Mouse (Mus musculus): ENCODE measurements around the gene Smarcd3.

Smarcd3 gene

GRCm38 (mm10) chr5:24622386-24623040 lies 1.7 kb downstream of the Smarcd3 start:
- in situ Hi-C loops (cut with MboI) = no loop called here

GRCm38 (mm10) chr5:24620626-24621025 lies 3.6 kb downstream of the Smarcd3 start:
- in situ Hi-C loops (cut with MboI) = no loop called here

GRCm38 (mm10) chr5:24620116-24620515 lies 4.1 kb downstream of the Smarcd3 start:
- in situ Hi-C loops (cut with MboI) = no loop called here

GRCm38 (mm10) chr5:24618921-24619320 lies 5.3 kb downstream of the Smarcd3 start:
- in situ Hi-C loops (cut with MboI) = no loop called here

- in situ Hi-C loops (cut with MboI) = no loop called here
Observed at GRCm38 (mm10) chr5:24615097-24615496, 9.1 kb downstream of the Smarcd3 start.

- in situ Hi-C loops (cut with MboI) = no loop called here
Observed at GRCm38 (mm10) chr5:24612302-24612649, 11.9 kb downstream of the Smarcd3 start.

- in situ Hi-C loops (cut with MboI) = no loop called here
Observed at GRCm38 (mm10) chr5:24611366-24612301, 12.6 kb downstream of the Smarcd3 start.

GRCm38 (mm10) chr5:24609388-24609787 lies 14.8 kb downstream of the Smarcd3 start:
- in situ Hi-C loops (cut with MboI) = no loop called here

- in situ Hi-C loops (cut with MboI) = no loop called here
Observed at GRCm38 (mm10) chr5:24605980-24606665, 18.1 kb downstream of the Smarcd3 start.

- in situ Hi-C loops (cut with MboI) = no loop called here
Observed at GRCm38 (mm10) chr5:24605321-24605979, 18.8 kb downstream of the Smarcd3 start.

- in situ Hi-C loops (cut with MboI) = no loop called here
Observed at GRCm38 (mm10) chr5:24604656-24605100, 19.5 kb downstream of the Smarcd3 start.

- in situ Hi-C loops (cut with MboI) = no loop called here
Observed at GRCm38 (mm10) chr5:24604080-24604655, 20.0 kb downstream of the Smarcd3 start.

GRCm38 (mm10) chr5:24603431-24604010 lies 20.7 kb downstream of the Smarcd3 start:
- in situ Hi-C loops (cut with MboI) = no loop called here

GRCm38 (mm10) chr5:24602751-24603343 lies 21.4 kb downstream of the Smarcd3 start:
- in situ Hi-C loops (cut with MboI) = no loop called here

GRCm38 (mm10) chr5:24601911-24602750 lies 22.1 kb downstream of the Smarcd3 start:
- in situ Hi-C loops (cut with MboI) = no loop called here

GRCm38 (mm10) chr5:24601071-24601835 lies 23.0 kb downstream of the Smarcd3 start:
- in situ Hi-C loops (cut with MboI) = no loop called here

- in situ Hi-C loops (cut with MboI) = no loop called here
Observed at GRCm38 (mm10) chr5:24600236-24600635, 24.0 kb downstream of the Smarcd3 start.

GRCm38 (mm10) chr5:24599137-24599536 lies 25.1 kb downstream of the Smarcd3 start:
- in situ Hi-C loops (cut with MboI) = no loop called here

- in situ Hi-C loops (cut with MboI) = no loop called here
Observed at GRCm38 (mm10) chr5:24598570-24599006, 25.6 kb downstream of the Smarcd3 start.
